Mouse (Mus musculus): ENCODE data around the gene Lsm12.

DNA sequence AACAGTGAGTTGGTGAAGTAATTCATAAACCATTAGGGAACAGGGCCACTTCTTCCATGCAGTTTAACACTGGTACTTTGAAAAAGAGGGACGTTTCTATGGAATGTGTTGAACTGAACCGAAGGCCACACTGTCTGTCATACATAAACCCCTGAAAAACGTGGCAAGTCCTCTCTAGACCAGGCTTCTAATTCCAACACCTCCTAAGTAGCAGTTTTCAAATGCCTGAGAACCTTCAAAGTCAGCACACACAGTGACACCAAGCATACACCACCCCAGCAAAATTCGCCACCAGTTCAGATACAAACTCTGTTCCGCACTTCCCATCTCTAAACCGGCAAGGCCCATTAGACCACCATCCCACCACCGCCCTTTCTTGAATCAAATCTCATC lies 847 bp downstream of the Lsm12 start:
- no peak for TF ChIP-seq CTCF (conservative IDR thresholded peaks at IDR 0.05; ENCODE audit: insufficient read depth, insufficient read length, low read depth, low read length)
- no peak for TF ChIP-seq POLR2A (IDR thresholded peaks at IDR 0.05; ENCODE audit: low read depth, low read length)
